Mouse (Mus musculus) ES-E14 (cell line): ENCODE measurements around the gene Pde4dip.

ENCODE experiments used
- CHD2 ChIP-seq: IDR thresholded peaks from 2 replicates; pipeline ENCODE4 v1.6.1; 2014; ENCODE audit warnings: mild to moderate bottlenecking, low read depth, low read length, inconsistent platforms
- HCFC1 ChIP-seq: IDR thresholded peaks from 2 replicates; pipeline ENCODE4 v1.6.1; 2012; ENCODE audit warnings: low read length, inconsistent platforms, borderline replicate concordance; ENCODE audit not compliant: insufficient read depth
- ZNF384 ChIP-seq: IDR thresholded peaks from 2 replicates; pipeline ENCODE4 v1.6.1; 2012; ENCODE audit warnings: low read depth, low read length, inconsistent platforms

DNA sequence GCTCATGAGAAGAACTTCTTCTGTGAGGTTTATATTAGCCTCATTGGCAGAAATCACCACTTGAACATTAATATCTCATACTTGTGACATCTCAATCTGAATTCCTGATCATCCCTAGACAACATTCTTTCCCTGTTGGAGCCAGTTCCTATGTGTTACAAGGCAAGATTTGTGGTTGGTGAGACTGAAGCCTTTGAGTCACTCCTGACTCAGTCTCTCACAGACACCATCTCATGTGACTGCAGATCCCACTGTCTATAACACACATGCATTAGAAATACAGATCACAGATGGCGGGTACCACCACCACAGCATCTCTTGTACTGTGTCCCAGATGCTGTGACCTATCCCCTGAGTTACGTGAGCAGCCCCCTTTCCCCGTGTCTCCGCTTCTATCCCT, 60.2 kb downstream of the Pde4dip start:
- TF ChIP-seq ZNF384 (no peak), CHD2 (no peak), HCFC1 (no peak)
